Mouse (Mus musculus) embryo, embryonic 11 days (tissue): ENCODE results near the gene Ctla4.

Experiments
- DNase-seq: peaks from one replicate; pipeline ENCODE4 v3.0.0-alpha.2; 2015

Gene Ctla4

DNA sequence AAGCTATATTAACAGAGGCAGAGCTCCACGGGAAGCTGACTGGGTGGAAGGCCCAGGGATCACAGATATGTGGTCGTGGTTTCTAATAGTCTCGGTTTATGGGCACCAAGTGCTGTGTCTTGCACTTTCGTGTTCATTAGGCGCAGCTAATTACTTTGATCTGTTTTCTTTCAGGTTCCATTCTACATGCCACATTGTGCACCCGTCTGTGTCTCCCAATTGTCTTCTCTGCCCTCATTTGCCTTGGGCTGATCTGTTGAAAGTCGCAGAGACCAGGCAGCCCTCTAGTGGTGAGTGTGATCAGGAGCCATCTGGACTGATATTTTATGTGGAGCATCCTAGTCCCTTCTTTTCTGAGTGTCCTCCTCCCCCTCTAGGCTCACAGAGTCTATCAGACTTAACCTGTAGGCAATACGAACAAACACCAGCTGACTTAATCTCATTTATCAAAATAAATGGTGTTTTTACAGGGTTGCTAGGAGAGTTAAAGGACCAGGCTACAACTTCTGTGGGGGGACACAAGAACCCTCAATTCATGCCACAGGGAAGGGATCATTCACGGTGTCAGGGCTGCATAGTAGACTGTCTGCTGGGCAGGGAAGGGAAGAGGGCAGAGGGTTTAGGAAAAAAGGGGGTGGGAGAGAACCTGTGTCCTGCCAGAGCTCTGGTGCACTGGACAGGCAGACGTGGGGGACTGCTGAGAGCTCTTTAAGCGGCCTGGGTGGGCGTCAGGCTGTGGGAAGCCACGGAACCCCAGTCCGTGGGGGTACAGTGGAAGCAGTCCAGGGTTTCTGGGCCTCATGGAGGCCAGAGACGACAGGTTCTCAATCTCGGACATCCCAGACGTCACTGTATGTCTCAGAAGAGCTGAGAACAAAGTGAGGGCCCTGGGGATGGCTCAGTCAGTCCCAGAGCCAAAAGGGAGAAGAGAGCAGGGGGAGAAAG, 18.2 kb upstream of the Ctla4 start:
- peak; percentile 70 for DNase-seq

DNA sequence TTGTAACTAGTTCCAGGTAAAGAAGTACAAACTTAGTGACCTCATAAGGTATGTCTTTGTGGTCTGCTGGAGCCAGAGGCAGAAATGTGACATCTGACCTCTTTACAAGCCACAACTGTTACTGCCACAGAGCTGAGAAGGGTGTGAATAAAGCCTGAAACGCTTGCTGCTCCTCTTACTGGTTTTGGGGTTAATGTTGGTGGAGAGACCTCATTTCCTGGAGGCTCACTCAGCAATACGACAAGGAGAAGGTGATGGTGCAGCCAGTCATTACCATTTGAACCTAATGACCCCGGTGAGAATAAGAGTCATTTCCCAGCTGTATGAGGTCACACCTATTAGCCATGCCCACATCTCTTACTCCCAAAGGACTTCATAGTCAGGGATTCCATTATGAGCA, 11.5 kb upstream of the Ctla4 start:
- no peak for DNase-seq

DNA sequence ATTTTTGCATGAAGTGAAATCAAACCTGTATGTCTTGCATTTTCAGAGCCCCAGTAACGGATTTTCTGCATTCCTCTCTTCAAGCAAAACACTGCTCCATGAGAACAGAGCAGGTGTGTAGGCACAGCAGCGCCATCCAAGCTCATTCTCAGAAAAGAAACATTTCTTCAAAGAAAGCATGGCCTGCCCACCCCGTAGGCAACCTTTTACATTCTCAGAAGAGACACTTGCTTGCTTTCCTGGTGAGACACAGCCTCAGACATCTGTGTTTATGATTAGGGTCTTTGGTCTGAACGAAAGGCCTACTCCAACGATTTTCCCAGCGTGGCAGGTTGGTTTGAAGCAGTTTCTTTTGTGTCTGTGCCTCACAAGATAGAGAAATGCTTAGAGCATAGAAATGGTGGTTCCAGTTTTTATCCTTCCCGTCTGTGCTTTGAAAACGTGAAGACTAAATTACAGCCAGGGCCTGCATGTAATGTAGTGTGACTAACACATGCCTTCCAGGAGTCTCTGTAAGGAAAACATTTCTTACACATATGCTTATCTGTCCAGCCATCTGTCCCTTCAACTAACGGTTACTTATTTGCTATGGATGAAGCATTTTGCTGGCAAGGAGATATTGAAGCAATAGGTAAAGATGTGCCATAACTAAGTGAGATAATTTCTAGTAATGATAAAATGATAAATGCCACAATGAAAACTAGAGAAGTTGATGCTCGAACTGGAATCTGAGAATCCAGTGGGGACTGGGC, 6.5 kb upstream of the Ctla4 start:
- no peak for DNase-seq

DNA sequence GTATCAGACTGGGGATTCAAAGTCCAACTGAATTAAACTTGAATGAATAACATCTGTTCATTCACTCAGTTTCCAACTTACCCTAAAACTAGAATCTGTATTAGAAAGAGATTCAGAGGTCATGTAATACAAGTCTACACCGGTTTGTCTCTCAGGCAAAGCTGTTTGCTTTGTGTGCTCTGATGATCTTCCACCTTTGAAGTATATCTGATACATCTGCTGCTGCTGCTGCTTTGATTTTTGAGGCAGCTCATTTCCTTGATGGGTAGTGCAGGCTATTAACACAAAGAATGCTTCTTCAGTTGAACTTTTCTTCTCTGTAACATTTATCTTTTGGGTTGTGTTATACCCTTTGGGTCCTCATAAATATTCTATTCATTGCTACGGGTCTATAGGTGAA, 4.0 kb upstream of the Ctla4 start:
- no peak for DNase-seq

DNA sequence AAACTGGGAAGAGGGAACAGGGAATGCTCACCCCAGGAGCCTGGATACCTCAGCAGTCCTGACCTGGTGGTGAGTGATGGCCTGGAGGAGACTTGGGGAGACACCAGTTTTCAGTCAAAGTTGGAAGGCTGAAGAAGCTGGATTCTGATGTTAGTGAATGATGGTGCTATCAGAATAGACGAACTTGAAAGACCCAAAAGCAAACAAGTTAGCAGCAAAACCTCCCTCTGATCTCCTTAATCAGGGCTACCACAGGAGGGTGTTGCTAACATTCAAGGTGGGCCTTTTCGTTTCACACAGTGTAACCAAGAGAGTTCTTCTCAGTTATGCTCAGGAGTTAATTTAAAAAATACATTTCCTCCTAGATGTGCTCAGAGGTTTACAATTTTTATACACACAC, 3.5 kb upstream of the Ctla4 start:
- no peak for DNase-seq

DNA sequence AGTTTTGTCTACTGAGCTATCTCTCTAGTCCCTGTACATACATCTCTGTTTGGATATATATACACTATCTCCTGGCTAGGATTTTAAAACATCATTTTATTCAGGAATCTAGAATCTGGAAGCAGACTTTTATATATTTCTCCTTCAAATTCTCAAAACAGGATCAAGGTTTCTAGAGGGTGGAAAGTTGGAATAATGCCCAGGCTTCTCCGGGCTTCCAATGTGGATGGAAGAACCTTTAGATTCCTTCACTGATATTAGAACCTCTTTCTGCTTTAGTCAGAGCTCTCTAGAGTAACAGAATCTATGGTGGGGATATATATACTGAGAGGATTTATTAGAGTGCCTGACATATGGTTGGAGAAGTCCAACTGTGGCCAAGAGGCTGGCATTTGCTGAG, 2.2 kb upstream of the Ctla4 start:
- DNase-seq = no peak

DNA sequence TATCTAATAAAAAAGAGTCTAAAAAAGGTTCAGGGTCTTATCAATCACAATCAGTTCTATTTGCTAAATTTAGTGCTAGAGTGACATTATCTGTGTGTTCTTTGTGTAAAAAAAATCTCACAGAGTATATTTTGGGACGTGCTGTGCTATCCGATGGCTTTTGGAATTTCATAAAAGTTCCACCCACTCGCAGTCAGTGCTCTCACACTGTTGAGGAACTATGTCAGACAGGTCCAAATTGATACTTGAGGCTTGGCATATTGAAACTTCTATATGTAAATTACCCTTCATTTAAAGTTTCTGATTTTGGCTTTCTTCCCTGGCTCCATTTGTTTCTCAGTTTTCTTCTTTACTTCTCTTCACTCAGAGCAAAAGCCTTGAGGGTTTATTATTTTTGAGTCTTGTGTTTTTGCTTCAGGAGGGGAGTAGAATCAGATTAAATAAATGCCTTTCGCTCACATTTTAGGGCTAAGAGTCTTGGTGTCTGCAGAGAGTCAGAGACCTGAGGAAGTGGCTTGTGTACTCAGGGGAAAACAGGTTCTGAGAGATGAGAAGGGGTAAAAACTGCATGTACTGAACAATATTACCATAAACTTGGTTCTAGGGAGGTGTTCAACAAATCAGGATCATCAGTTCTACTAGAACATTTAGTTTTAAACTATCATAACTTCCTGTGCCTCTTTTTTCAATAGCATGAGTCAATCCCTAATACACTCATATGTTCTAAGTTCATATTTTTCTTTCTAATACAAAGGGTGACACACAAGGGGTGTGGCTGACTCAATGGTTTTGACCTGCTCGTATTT, 11.5 kb downstream of the Ctla4 start:
- DNase-seq = no peak

DNA sequence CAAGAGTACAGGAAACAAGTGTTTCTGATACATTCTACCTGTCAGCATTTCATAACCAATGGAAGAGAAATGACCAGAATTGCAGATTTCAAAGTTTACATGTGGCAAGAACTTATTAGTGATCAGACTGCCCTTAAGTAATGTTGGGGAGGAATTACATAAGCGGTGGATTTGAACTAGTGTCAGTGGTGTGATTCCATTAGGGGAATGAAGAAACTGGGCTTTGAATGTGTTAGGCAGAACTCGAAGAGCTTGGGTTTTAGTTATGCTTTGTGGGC, 12.1 kb downstream of the Ctla4 start:
- no peak for DNase-seq

DNA sequence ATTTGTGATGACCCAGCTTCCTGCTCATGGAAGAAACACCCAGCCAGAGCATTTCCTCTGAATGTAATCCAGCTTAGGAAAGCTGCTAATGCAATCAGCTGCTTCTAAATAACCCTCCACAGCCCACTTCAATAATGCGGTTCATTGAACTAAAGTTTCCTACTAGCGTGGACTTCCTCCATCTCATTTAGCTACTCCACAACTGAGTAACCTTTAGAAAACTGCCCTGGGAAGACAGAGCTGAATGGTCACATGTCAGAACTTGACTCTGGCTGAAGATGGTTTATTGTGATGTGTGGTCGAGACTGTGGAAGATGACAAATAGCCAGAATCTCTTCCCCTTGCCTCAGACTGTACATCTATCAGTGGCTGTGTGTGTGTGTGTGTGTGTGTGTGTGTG, 12.4 kb downstream of the Ctla4 start:
- DNase-seq = no peak

DNA sequence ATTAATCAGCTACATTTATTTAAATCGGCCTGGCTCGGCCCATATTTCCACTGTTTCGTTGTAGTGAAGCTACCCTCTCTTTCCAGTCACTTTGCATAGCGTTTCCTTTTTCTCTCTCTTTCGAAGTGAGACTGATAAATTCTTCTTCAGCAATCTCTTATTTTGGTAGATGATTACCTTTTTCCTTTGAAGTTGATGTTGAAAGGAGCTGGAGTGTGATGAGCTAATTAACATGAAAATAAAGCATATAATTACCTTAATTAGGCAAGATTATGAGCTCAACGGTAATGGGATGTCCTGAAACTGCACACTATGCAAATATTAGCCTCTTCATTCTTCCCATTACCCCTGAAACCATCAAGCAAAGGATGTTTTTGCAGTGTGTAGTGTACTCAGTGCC, 15.7 kb downstream of the Ctla4 start:
- no peak for DNase-seq

DNA sequence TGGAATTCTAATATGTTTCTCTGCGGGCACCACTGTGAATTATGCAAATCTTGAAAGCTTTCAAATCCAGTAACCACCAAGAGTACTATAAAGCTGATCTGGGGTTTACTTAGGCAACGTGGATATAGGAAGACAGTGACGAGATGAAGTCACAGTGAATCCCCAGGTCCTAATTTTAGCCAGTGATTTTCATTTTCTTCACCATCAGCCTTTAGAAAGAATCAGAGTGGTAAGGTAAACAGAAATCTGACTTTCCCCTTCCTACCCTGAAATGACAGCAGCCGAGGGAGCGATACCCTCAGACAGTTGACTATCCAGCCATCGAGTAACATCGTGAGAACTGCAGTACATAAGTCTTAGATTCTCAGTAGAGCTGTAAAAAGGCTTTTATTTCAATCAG, 16.3 kb downstream of the Ctla4 start:
- DNase-seq = no peak

DNA sequence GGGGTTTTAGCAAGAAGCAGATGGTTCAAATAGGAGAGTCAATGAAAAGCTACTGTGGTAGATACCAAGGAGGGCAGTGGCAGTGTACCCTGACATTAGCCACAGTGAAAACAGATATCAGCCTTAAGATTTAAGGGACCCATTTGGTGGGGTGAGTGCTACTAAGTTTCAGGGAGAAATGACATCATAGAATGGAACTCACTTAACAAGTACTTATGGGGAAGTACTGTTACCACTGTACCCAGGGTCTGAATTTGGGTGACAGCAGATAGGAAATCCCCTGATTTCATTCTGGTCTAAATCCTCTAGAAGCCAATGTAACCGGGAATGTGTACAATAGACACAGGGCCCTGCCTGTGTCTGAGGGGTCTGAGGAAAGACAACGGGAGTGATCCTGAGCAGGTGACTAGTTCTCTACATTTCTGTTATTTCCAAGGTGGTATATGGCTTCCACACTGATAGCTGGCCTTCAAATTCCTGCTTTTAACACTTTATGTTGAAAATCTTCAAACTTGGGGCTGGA, 17.7 kb downstream of the Ctla4 start:
- no peak for DNase-seq

DNA sequence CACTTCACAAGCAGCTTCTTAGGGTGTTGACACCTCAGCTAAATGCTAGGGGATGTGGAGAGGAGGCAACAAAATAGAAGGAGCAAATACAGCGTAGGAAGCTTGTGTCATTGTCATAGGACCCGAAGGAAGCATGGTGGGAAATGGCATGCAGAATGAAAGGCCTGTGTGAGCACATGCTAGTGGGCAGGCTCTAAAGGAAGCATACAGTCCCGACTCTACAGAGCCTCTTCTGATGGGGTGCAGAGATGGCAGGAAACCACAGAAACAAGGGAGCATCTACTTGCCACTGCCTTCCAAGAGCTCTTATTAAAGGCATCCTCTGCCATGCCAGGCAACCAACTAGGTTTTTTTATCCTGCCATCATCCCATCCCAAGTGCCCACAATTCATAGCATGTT, 20.7 kb downstream of the Ctla4 start:
- no peak for DNase-seq

DNA sequence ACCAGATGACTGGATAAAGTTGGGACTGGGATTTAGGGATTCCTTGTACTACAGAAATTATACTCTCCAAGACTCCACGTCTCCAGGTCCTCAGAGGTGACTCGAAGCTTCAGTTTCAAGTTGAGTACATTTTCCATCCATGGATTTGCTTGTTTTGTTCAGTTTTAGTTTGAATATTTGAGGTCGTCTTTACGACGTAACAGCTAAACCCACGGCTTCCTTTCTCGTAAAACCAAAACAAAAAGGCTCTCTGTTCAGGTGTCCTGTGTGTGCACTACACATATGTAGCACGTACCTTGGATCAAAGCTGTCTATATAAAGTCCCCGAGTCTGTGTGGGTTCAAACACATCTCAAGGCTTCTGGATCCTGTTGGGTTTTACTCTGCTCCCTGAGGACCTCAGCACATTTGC, 22.0 kb downstream of the Ctla4 start:
- no peak for DNase-seq

DNA sequence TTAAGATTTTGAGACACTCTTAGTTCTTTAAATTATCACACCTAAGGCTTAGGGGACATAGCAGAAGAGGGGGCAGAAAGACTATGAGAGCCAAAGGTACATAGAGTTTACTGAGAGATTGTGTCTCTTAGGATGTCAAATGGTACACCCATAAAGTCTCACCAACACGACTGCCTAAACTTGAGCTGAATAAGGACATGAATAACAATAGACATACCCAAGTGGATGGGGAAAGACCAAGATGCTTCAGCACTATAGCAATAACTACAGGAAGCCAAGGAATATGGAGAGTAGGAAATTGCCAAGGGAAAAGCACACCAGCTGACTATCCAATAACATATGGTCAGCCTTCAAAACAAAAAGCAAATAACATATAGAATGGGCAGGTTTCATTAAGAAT, 22.9 kb downstream of the Ctla4 start:
- DNase-seq = no peak

DNA sequence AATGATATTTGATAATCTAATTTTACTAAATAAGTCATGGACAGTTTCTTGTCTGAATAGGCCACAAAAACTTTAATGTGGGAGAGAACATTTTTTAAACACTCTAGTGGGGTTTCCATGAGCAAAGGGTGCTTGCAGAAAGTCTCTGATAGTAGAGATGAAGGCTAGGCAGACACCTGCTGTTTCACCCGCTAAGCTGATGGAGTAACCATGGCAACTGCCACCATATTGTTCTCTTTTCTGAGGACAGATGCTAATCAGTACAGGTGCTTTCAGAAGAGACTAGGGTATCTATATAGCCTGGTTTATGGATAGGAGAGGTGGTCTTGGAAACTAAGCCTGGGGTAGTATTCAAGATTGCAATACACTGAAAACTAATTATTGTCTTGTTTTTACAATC, 24.0 kb downstream of the Ctla4 start:
- DNase-seq = no peak

DNA sequence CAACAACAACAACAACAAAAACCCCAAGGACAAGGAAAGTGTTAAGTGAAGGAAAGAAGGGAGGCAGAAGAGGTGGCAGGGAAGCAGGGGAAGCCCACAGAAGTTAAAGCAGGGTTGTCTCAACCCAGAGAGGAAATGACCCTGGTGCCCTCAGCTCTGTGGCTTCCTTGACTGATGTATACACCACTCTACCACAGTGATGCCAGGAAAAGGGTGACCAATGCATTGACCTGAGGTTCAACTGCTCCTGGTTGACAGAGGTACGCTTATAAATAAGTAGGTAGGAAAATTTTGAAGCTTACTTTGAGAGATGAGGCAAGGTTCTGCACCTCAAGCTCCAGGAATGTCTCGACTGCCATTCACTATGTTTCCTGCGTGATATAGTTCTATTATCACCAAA, 24.8 kb downstream of the Ctla4 start:
- no peak for DNase-seq

DNA sequence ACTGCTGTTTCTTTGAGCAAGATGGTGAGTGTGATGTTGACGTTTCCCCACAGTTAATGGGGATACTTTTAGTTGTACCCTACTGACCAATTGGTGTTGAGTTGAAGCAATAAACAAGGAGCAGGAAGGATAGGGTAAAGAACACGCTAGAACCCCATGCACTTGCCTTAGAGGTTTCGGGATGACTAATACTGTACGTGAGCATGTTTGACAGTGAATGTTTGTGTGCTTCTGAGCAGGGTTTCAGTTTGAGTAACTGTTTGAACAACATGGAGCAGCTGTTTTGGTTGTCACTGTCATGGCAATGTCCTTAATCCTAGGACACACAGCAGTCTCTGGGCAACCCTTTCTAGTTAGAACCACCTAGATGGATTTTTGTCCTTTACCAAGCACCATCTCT, 26.5 kb downstream of the Ctla4 start:
- no peak for DNase-seq

DNA sequence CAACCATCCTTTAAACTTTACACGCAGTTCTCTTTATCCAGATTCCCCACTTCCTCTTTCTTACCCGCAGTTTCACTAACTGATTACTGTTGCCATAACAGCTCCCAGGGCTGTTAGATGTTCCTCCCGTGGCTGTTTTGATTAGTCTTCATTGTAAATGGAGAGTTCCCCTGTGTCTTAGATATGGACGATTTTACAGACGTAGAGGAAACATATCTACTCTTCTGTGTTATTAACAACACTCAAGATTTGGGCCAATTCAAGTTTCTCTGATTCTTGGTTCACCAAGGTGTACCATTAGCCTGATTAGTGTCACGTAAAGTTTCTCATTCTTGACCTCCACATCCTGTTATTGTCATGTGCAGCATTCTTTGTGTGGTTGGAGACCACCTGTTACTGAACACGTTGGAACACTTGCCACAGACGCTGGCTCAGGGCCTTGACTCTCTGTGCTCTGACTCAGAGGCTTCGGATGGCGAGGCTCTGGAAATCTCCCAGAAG, 29.5 kb downstream of the Ctla4 start:
- no peak for DNase-seq

DNA sequence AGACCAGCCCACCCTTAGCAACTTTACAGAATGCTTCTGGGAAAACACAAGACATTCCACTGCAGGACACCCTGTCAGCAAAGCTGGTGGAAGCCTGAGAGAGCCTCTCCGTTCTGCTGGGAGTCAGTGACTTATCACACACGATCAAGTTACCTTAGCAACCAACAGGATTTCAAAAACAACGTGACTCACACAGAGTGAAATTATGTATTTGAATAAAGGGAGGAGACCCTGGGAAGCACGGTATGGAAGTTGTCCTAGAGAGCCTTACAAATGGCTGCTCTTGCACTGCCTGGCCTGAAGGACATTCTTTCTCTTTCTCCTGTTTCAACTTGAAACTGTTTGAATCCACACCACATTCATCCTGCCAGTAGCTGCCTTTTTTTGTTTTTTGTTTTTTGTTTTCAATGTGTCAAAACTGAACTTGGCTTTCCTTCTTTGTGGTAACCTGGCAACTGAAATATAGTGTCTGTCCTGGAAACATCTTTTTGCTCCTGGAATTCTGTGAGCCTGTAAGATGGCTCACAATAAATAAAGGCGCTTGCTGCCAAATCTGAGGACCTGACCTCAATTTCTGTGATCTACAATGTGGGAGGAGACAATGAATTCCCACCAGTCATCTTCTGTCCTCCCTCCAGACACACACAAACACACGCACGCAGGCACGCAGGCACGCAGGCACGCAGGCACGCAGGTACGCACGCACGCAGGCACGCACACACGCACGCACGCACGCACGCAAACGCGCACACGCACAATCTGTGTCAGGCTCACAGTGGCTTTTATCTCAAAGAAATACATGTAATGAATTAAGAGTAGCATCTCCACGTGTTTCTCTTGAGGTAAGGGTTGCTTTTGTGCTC, 33.9 kb downstream of the Ctla4 start:
- DNase-seq = peak; percentile 23

DNA sequence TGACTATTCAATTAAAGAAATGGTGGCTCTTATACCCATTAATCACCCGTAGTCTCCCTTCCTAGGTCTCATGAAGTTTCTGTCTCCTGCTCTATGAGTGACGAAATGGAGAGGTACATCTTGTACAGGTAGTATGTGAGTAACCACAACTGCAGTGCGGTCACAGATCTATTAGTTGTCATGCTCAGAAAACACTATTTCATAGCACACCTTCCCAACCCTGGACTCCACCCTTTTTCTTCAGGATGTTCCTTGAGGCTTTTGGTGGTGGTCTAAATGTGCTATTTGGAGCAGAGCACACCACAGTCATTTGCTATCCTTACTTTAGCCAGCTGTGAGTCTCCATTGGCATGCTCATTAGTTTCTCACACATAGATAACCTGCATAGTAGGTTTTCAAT, 42.2 kb downstream of the Ctla4 start:
- no peak for DNase-seq

DNA sequence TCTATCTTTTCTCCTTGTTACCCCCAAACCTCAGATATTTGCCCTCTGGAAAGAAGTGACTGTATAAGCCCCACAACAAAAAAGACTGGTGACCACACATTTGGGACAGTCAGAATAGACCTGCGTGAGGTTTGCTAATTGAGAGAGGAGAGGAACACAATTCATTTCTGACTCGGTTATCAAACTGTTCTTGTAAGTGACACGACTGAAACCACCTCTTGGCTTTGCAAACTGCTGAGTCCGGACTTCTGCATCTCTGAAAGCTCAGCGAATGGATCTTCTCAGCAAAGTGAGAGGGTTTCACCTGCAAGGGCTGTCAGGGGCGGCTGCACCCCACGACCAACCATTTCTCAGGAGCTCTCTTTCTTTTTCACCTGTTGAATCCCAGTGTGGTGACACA, 43.6 kb downstream of the Ctla4 start:
- no peak for DNase-seq
